Mouse (Mus musculus): ENCODE data around the gene Dmrtc2. TPM values are rescaled to one million over a fixed set of nuclear protein-coding genes. Genes with fewer than 3 reads are reported as not detected.
A peak's percentile ranks its signal among the peaks of the same experiment; 100 is the strongest.

The Dmrtc2 gene
- polyA plus RNA-seq, 1 experiment from 2014 or later: not detected

GRCm38 (mm10) chr7:24904936-24905335 is 35.1 kb downstream of the Dmrtc2 start:
- Histone ChIP-seq H3K9me3 (replicated peaks) (no peaks in the 10 kb centered on the region), H3K36me3 (peaks cover 25% of the 10 kb centered on the region), H3K27ac (peak overlapping the region; percentile 90), H3K4me1 (peaks cover 64% of the 10 kb centered on the region), H3K4me3 (peak overlapping the region; percentile 76), H3K27me3 (replicated peaks) (no peaks in the 10 kb centered on the region), H3K9ac (peak overlapping the region; percentile 87), H3K4me2 (peak overlapping the region; percentile 91)
- 9% methylated on average over 3 of the region's 3 CpGs for WGBS (ENCODE audit: insufficient replicate concordance)
- ATAC-seq: 0 out of 2 replicates have a peak, but pooled peaks have one; percentile 16

DNA sequence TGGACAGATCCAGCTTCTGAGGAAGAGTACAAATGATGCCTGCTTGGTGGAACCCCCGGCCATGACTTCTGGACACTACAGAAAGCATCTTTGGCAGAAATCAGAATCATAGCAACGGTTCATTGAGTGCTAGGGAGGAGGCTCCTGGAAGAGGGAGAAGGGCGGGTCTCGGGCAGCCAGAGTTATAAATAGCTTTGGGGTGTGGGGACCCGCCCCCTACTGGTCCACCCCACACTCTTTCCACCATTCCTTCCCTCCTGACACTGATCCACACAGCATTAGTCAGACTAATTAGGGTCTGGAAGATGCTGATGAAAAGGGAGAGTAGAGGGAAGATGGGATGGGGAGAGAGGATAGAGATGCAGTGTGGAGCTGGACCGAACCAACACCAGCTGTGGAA is 36.7 kb downstream of the Dmrtc2 start:
- Histone ChIP-seq H3K36me3 (peaks cover 34% of the 10 kb centered on the region), H3K27ac (0 out of 2 replicates have a peak overlapping the region, but pooled peaks have one; percentile 52), H3K4me1 (peaks cover 56% of the 10 kb centered on the region), H3K9me3 (replicated peaks) (no peaks in the 10 kb centered on the region), H3K27me3 (replicated peaks) (no peaks in the 10 kb centered on the region), H3K4me2 (peak overlapping the region; percentile 91), H3K4me3 (no peak overlapping the region), H3K9ac (peak overlapping the region; percentile 32; the same call in 1 of the 2 replicates)
- WGBS (ENCODE audit: insufficient replicate concordance): 22% methylated on average over 6 of the region's 6 CpGs
- no peak for ATAC-seq

GRCm38 (mm10) chr7:24907211-24907748 is 37.4 kb downstream of the Dmrtc2 start:
- H3K9ac ChIP-seq: no peak overlapping the region
- 32% methylated on average over 13 of the region's 13 CpGs for WGBS (ENCODE audit: insufficient replicate concordance)
- no peaks in the 10 kb centered on the region for H3K27me3 ChIP-seq (replicated peaks)
- peaks cover 48% of the 10 kb centered on the region for H3K4me1 ChIP-seq
- H3K4me3 ChIP-seq: no peak overlapping the region
- no peak overlapping the region for H3K27ac ChIP-seq
- peaks cover 39% of the 10 kb centered on the region for H3K36me3 ChIP-seq
- peak overlapping the region; percentile 91 for H3K4me2 ChIP-seq
- no peak for ATAC-seq
- no peaks in the 10 kb centered on the region for H3K9me3 ChIP-seq (replicated peaks)

- Histone ChIP-seq H3K9me3 (replicated peaks) (no peaks in the 10 kb centered on the region), H3K36me3 (peaks cover 63% of the 10 kb centered on the region), H3K9ac (no peak overlapping the region), H3K27me3 (replicated peaks) (no peaks in the 10 kb centered on the region), H3K4me1 (peaks cover 5% of the 10 kb centered on the region), H3K27ac (no peak overlapping the region), H3K4me2 (no peak overlapping the region), H3K4me3 (no peak overlapping the region)
- WGBS (ENCODE audit: insufficient replicate concordance): 86% methylated on average over 14 of the region's 14 CpGs
- ATAC-seq: no peak
These were observed 42.6 kb downstream of the Dmrtc2 start for GRCm38 (mm10) chr7:24912480-24912879.

GRCm38 (mm10) chr7:24918763-24919323 is 49.0 kb downstream of the Dmrtc2 start:
- Histone ChIP-seq H3K9me3 (replicated peaks) (no peaks in the 10 kb centered on the region), H3K4me1 (no peaks in the 10 kb centered on the region), H3K27ac (no peak overlapping the region), H3K4me2 (no peak overlapping the region), H3K27me3 (replicated peaks) (no peaks in the 10 kb centered on the region), H3K36me3 (peaks cover 73% of the 10 kb centered on the region), H3K4me3 (no peak overlapping the region), H3K9ac (no peak overlapping the region)
- 84% methylated on average over 20 of the region's 20 CpGs for WGBS (ENCODE audit: insufficient replicate concordance)
- no peak for ATAC-seq

DNA sequence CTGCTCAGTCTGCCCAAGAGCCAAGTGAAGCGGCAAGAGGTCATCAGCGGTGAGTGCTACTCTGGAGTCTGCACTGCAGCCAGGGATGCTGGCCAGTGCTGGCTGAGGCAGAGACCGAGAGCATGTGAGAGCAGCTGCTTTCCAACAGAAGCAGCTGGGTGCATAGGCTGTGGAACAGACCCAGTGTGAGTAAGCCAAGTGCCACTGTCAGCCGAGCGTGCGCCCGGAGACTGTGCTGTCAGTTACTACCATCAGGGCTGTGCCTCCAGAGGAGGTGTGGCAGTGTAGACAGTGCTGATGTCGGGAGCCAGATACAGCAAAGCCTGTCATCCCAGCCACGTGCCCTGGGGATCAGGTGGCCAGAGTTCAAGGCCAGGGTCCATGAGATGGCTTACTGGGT is 49.9 kb downstream of the Dmrtc2 start:
- no peak overlapping the region for H3K4me2 ChIP-seq
- no peak overlapping the region for H3K27ac ChIP-seq
- ATAC-seq: no peak
- H3K27me3 ChIP-seq (replicated peaks): no peaks in the 10 kb centered on the region
- peaks cover 82% of the 10 kb centered on the region for H3K36me3 ChIP-seq
- no peak overlapping the region for H3K9ac ChIP-seq
- H3K4me1 ChIP-seq: no peaks in the 10 kb centered on the region
- WGBS (ENCODE audit: insufficient replicate concordance): 83% methylated on average over 9 of the region's 9 CpGs
- no peaks in the 10 kb centered on the region for H3K9me3 ChIP-seq (replicated peaks)
- no peak overlapping the region for H3K4me3 ChIP-seq

Other genes with a start within 250 kb of the Dmrtc2 start
- not detected in 2 replicates for gene Lypd3, start 233.5 kb upstream of the Dmrtc2 start, polyA plus RNA-seq (2016; fragmentation: Nextera tagmentation; extraction: Ambion mirVana)
- gene Tex101, start 193.4 kb upstream of the Dmrtc2 start, polyA plus RNA-seq (2016; fragmentation: Nextera tagmentation; extraction: Ambion mirVana): not detected in 2 replicates
- gene BC049730, start 160.8 kb upstream of the Dmrtc2 start, polyA plus RNA-seq (2016; fragmentation: Nextera tagmentation; extraction: Ambion mirVana): not detected in 2 replicates
- not detected in 2 replicates for gene Gm4763, start 143.1 kb upstream of the Dmrtc2 start, polyA plus RNA-seq (2016; fragmentation: Nextera tagmentation; extraction: Ambion mirVana)
- 0.55 and 0.93 TPM in 2 replicates for gene Cd177, start 109.7 kb upstream of the Dmrtc2 start, polyA plus RNA-seq (2016; fragmentation: Nextera tagmentation; extraction: Ambion mirVana)
- gene Ceacam10, start 92.9 kb upstream of the Dmrtc2 start, polyA plus RNA-seq (2016; fragmentation: Nextera tagmentation; extraction: Ambion mirVana): 0.30 and 0.42 TPM in 2 replicates
- gene Gm9844, start 7.8 kb upstream of the Dmrtc2 start, polyA plus RNA-seq (2016; fragmentation: Nextera tagmentation; extraction: Ambion mirVana): 3.0 and 3.4 TPM in 2 replicates
- not detected in 2 replicates for gene Lypd4, start 116 bp upstream of the Dmrtc2 start, polyA plus RNA-seq (2016; fragmentation: Nextera tagmentation; extraction: Ambion mirVana)
- gene Rps19, start 14.3 kb downstream of the Dmrtc2 start, polyA plus RNA-seq (2016; fragmentation: Nextera tagmentation; extraction: Ambion mirVana): 1,803 and 1,813 TPM in 2 replicates
- gene Cd79a, start 27.3 kb downstream of the Dmrtc2 start, polyA plus RNA-seq (2016; fragmentation: Nextera tagmentation; extraction: Ambion mirVana): 0.12 TPM in 1 of 2 replicates, not detected in the other
- gene Arhgef1, start 32.9 kb downstream of the Dmrtc2 start, polyA plus RNA-seq (2016; fragmentation: Nextera tagmentation; extraction: Ambion mirVana): 71.9 and 80.4 TPM in 2 replicates
- not detected in 2 replicates for gene Gm4881, start 74.4 kb downstream of the Dmrtc2 start, polyA plus RNA-seq (2016; fragmentation: Nextera tagmentation; extraction: Ambion mirVana)
- 63.4 and 67.4 TPM in 2 replicates for gene Rabac1, start 102.7 kb downstream of the Dmrtc2 start, polyA plus RNA-seq (2016; fragmentation: Nextera tagmentation; extraction: Ambion mirVana)
- 0.45 and 0.50 TPM in 2 replicates for gene Atp1a3, start 135.9 kb downstream of the Dmrtc2 start, polyA plus RNA-seq (2016; fragmentation: Nextera tagmentation; extraction: Ambion mirVana)
- gene Grik5, start 202.3 kb downstream of the Dmrtc2 start, polyA plus RNA-seq (2016; fragmentation: Nextera tagmentation; extraction: Ambion mirVana): 2.5 and 3.0 TPM in 2 replicates
- 14.4 and 15.7 TPM in 2 replicates for gene Zfp574, start 202.5 kb downstream of the Dmrtc2 start, polyA plus RNA-seq (2016; fragmentation: Nextera tagmentation; extraction: Ambion mirVana)

Measured in liver, embryonic 12.5 days (tissue).